Mouse (Mus musculus): ENCODE measurements around the gene Igf2r. TPM values are rescaled to one million over a fixed set of nuclear protein-coding genes. Genes with fewer than 3 reads are reported as not detected.
A peak's percentile ranks its signal among the peaks of the same experiment; 100 is the strongest.

Igf2r gene
- polyA plus RNA-seq, 1 experiment from 2014 or later, result 52.3 TPM

- no peaks in the 10 kb centered on the region for H3K36me3 ChIP-seq (ENCODE audit: control insufficient read depth, insufficient read depth, low read length)
- no peak overlapping the region for H3K4me3 ChIP-seq (ENCODE audit: low read depth, low read length)
- ATAC-seq (replicated peaks; ENCODE audit: low FRiP score, low TSS enrichment, low read depth) (no peak; the same call in 1 of the 2 replicates), DNase-seq (ENCODE audit: low spot score) (no peak)
- no peaks in the 10 kb centered on the region for H3K9me3 ChIP-seq (ENCODE audit: control insufficient read depth, low read length)
- 5% methylated on average over 7 of the region's 7 CpGs for WGBS
- peaks cover 19% of the 10 kb centered on the region for H3K4me1 ChIP-seq (replicated peaks; ENCODE audit: control insufficient read depth, insufficient read depth, low read length)
- peak overlapping the region; percentile 76 for H3K27ac ChIP-seq (ENCODE audit: low read depth)
- H3K27me3 ChIP-seq (replicated peaks; ENCODE audit: control insufficient read depth, insufficient read depth, low read length), result no peaks in the 10 kb centered on the region
- H3K4me2 ChIP-seq (ENCODE audit: low read length), result no peak overlapping the region
- H3K9ac ChIP-seq (ENCODE audit: low read length), result no peak overlapping the region
Observed at GRCm38 (mm10) chr17:12668478-12669362, 100.7 kb downstream of the Igf2r start.

- no peaks in the 10 kb centered on the region for H3K27me3 ChIP-seq (replicated peaks; ENCODE audit: control insufficient read depth, insufficient read depth, low read length)
- no peaks in the 10 kb centered on the region for H3K36me3 ChIP-seq (ENCODE audit: control insufficient read depth, insufficient read depth, low read length)
- no peak overlapping the region for H3K9ac ChIP-seq (ENCODE audit: low read length)
- H3K4me3 ChIP-seq (ENCODE audit: low read depth, low read length), result no peak overlapping the region
- H3K4me2 ChIP-seq (ENCODE audit: low read length), result no peak overlapping the region
- peaks cover 9% of the 10 kb centered on the region for H3K4me1 ChIP-seq (replicated peaks; ENCODE audit: control insufficient read depth, insufficient read depth, low read length)
- H3K9me3 ChIP-seq (ENCODE audit: control insufficient read depth, low read length), result no peaks in the 10 kb centered on the region
- H3K27ac ChIP-seq (ENCODE audit: low read depth), result no peak overlapping the region
- WGBS, result 75% methylated on average over 8 of the region's 8 CpGs
- DNase-seq (ENCODE audit: low spot score), result no peak
- no peak for ATAC-seq (replicated peaks; ENCODE audit: low FRiP score, low TSS enrichment, low read depth)
Observed at GRCm38 (mm10) chr17:12664156-12664555, 105.3 kb downstream of the Igf2r start.

- Histone ChIP-seq H3K36me3 (ENCODE audit: control insufficient read depth, insufficient read depth, low read length) (no peaks in the 10 kb centered on the region), H3K27me3 (replicated peaks; ENCODE audit: control insufficient read depth, insufficient read depth, low read length) (no peaks in the 10 kb centered on the region), H3K9me3 (ENCODE audit: control insufficient read depth, low read length) (no peaks in the 10 kb centered on the region), H3K27ac (ENCODE audit: low read depth) (no peak overlapping the region), H3K9ac (ENCODE audit: low read length) (no peak overlapping the region), H3K4me2 (ENCODE audit: low read length) (no peak overlapping the region), H3K4me3 (ENCODE audit: low read depth, low read length) (no peak overlapping the region), H3K4me1 (replicated peaks; ENCODE audit: control insufficient read depth, insufficient read depth, low read length) (no peaks in the 10 kb centered on the region)
- ATAC-seq (replicated peaks; ENCODE audit: low FRiP score, low TSS enrichment, low read depth) (0 out of 2 replicates have a peak, but pooled peaks have one; percentile 28), DNase-seq (ENCODE audit: low spot score) (no peak)
- WGBS, result 70% methylated on average over 13 of the region's 13 CpGs
Observed at GRCm38 (mm10) chr17:12660572-12661260, 108.7 kb downstream of the Igf2r start.

- no peak for DNase-seq (ENCODE audit: low spot score)
- H3K4me2 ChIP-seq (ENCODE audit: low read length), result no peak overlapping the region
- no peak overlapping the region for H3K9ac ChIP-seq (ENCODE audit: low read length)
- no peak overlapping the region for H3K4me3 ChIP-seq (ENCODE audit: low read depth, low read length)
- 84% methylated on average over 10 of the region's 10 CpGs for WGBS
- no peaks in the 10 kb centered on the region for H3K4me1 ChIP-seq (replicated peaks; ENCODE audit: control insufficient read depth, insufficient read depth, low read length)
- H3K9me3 ChIP-seq (ENCODE audit: control insufficient read depth, low read length), result no peaks in the 10 kb centered on the region
- no peaks in the 10 kb centered on the region for H3K36me3 ChIP-seq (ENCODE audit: control insufficient read depth, insufficient read depth, low read length)
- H3K27ac ChIP-seq (ENCODE audit: low read depth), result no peak overlapping the region
- no peaks in the 10 kb centered on the region for H3K27me3 ChIP-seq (replicated peaks; ENCODE audit: control insufficient read depth, insufficient read depth, low read length)
- no peak for ATAC-seq (replicated peaks; ENCODE audit: low FRiP score, low TSS enrichment, low read depth)
Observed at GRCm38 (mm10) chr17:12659233-12659632, 110.2 kb downstream of the Igf2r start.

- 79% methylated on average over 7 of the region's 7 CpGs for whole genome bisulfite sequencing
- Histone ChIP-seq H3K27ac (ENCODE audit: low read depth) (no peak overlapping the region), H3K4me3 (ENCODE audit: low read depth, low read length) (no peak overlapping the region), H3K36me3 (ENCODE audit: control insufficient read depth, insufficient read depth, low read length) (no peaks in the 10 kb centered on the region), H3K4me1 (replicated peaks; ENCODE audit: control insufficient read depth, insufficient read depth, low read length) (no peaks in the 10 kb centered on the region), H3K9ac (ENCODE audit: low read length) (no peak overlapping the region), H3K4me2 (ENCODE audit: low read length) (no peak overlapping the region), H3K9me3 (ENCODE audit: control insufficient read depth, low read length) (no peaks in the 10 kb centered on the region), H3K27me3 (replicated peaks; ENCODE audit: control insufficient read depth, insufficient read depth, low read length) (no peaks in the 10 kb centered on the region)
- DNase-seq (ENCODE audit: low spot score), result no peak
- ATAC-seq (replicated peaks; ENCODE audit: low FRiP score, low TSS enrichment, low read depth), result no peak
Observed at GRCm38 (mm10) chr17:12658784-12659183, 110.7 kb downstream of the Igf2r start.

- H3K27ac ChIP-seq (ENCODE audit: low read depth), result no peak overlapping the region
- WGBS, result 58% methylated on average over 7 of the region's 7 CpGs
- H3K4me1 ChIP-seq (replicated peaks; ENCODE audit: control insufficient read depth, insufficient read depth, low read length), result no peaks in the 10 kb centered on the region
- H3K9me3 ChIP-seq (ENCODE audit: control insufficient read depth, low read length), result no peaks in the 10 kb centered on the region
- no peak overlapping the region for H3K4me2 ChIP-seq (ENCODE audit: low read length)
- ATAC-seq (replicated peaks; ENCODE audit: low FRiP score, low TSS enrichment, low read depth) (no peak), DNase-seq (ENCODE audit: low spot score) (no peak)
- H3K9ac ChIP-seq (ENCODE audit: low read length), result no peak overlapping the region
- no peaks in the 10 kb centered on the region for H3K36me3 ChIP-seq (ENCODE audit: control insufficient read depth, insufficient read depth, low read length)
- no peaks in the 10 kb centered on the region for H3K27me3 ChIP-seq (replicated peaks; ENCODE audit: control insufficient read depth, insufficient read depth, low read length)
- H3K4me3 ChIP-seq (ENCODE audit: low read depth, low read length), result no peak overlapping the region
Observed at GRCm38 (mm10) chr17:12655826-12656225, 113.6 kb downstream of the Igf2r start.

- H3K4me2 ChIP-seq (ENCODE audit: low read length), result no peak overlapping the region
- no peaks in the 10 kb centered on the region for H3K9me3 ChIP-seq (ENCODE audit: control insufficient read depth, low read length)
- ATAC-seq (replicated peaks; ENCODE audit: low FRiP score, low TSS enrichment, low read depth) (no peak), DNase-seq (ENCODE audit: low spot score) (no peak)
- H3K27me3 ChIP-seq (replicated peaks; ENCODE audit: control insufficient read depth, insufficient read depth, low read length), result no peaks in the 10 kb centered on the region
- no peaks in the 10 kb centered on the region for H3K4me1 ChIP-seq (replicated peaks; ENCODE audit: control insufficient read depth, insufficient read depth, low read length)
- no peak overlapping the region for H3K4me3 ChIP-seq (ENCODE audit: low read depth, low read length)
- H3K9ac ChIP-seq (ENCODE audit: low read length), result no peak overlapping the region
- H3K36me3 ChIP-seq (ENCODE audit: control insufficient read depth, insufficient read depth, low read length), result no peaks in the 10 kb centered on the region
- H3K27ac ChIP-seq (ENCODE audit: low read depth), result no peak overlapping the region
- WGBS, result 88% methylated on average over 3 of the region's 3 CpGs
Observed at GRCm38 (mm10) chr17:12654061-12654460, 115.4 kb downstream of the Igf2r start.

- no peak overlapping the region for H3K4me3 ChIP-seq (ENCODE audit: low read depth, low read length)
- H3K36me3 ChIP-seq (ENCODE audit: control insufficient read depth, insufficient read depth, low read length), result no peaks in the 10 kb centered on the region
- no peaks in the 10 kb centered on the region for H3K4me1 ChIP-seq (replicated peaks; ENCODE audit: control insufficient read depth, insufficient read depth, low read length)
- ATAC-seq (replicated peaks; ENCODE audit: low FRiP score, low TSS enrichment, low read depth), result no peak
- H3K27ac ChIP-seq (ENCODE audit: low read depth), result no peak overlapping the region
- no peak overlapping the region for H3K4me2 ChIP-seq (ENCODE audit: low read length)
- 90% methylated on average over 11 of the region's 11 CpGs for WGBS
- H3K27me3 ChIP-seq (replicated peaks; ENCODE audit: control insufficient read depth, insufficient read depth, low read length), result no peaks in the 10 kb centered on the region
- DNase-seq (ENCODE audit: low spot score), result no peak
- H3K9ac ChIP-seq (ENCODE audit: low read length), result no peak overlapping the region
- no peaks in the 10 kb centered on the region for H3K9me3 ChIP-seq (ENCODE audit: control insufficient read depth, low read length)
Observed at GRCm38 (mm10) chr17:12652604-12653003, 116.9 kb downstream of the Igf2r start.
